Mouse (Mus musculus) bone marrow, adult 2 months (tissue): ENCODE measurements around the gene Adamts16.

Source experiments
- CTCF ChIP-seq: fragments of 200-500 bp; IDR thresholded peaks from 2 replicates; pipeline ENCODE4 v1.5.1; 2011; ENCODE audit warnings: low read length, control low read depth; ENCODE audit not compliant: control insufficient read depth, insufficient read depth
- POLR2A ChIP-seq: fragments of 200-500 bp; IDR thresholded peaks from 2 replicates; pipeline ENCODE4 v1.6.1; 2011; ENCODE audit warnings: low read depth, mild to moderate bottlenecking, control low read depth, low read length, borderline replicate concordance; ENCODE audit not compliant: control insufficient read depth

DNA sequence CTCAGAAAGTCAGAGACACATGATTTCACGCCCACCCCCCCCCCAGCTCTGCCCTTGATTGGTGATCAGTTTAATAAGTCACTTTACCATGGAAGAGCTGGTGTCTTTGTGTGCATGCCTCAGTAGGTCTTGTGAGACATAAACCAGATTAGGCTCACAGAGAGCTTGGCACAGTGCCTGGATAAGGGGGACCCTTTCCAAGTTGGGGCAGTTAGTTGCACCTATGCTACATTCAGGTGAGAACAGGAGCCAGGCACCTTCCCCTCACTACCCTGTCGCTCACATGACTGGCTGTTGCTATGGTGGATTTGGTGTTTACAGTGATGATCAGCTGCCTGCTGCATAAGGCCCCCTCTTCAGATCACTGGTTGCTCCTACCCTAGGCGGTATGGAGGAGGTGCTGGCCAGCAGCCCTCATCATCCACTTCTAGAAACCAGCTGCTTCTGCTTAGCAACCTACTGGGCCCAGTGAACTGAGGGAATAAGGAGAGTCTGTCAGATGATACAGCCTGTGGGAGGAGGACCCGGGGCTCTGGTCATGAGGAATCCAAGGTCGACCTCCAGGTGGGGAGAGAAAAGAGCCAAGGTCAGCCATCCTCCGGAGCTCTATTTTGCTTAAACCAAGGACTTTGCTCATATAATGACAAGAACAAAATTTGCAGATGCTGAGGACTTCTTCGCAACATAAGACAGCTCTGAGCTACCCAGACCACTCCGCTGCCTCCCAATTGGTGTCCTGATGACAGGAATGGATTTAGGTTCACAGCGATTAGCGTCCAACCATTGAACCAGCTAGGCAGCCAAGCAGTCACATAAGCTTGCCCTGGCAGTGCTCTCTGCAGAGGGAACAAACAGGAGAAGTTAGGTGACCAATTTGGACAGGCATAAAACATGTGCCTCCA lies 35.3 kb upstream of the Adamts16 start:
- no peak for TF ChIP-seq POLR2A
- no peak for TF ChIP-seq CTCF
